Mouse (Mus musculus): ENCODE results near the gene 2310011J03Rik. TPM values are rescaled to one million over a fixed set of nuclear protein-coding genes. Genes with fewer than 3 reads are reported as not detected.

The 2310011J03Rik gene
- polyA plus RNA-seq, 1 experiment = 11.6 TPM

DNA sequence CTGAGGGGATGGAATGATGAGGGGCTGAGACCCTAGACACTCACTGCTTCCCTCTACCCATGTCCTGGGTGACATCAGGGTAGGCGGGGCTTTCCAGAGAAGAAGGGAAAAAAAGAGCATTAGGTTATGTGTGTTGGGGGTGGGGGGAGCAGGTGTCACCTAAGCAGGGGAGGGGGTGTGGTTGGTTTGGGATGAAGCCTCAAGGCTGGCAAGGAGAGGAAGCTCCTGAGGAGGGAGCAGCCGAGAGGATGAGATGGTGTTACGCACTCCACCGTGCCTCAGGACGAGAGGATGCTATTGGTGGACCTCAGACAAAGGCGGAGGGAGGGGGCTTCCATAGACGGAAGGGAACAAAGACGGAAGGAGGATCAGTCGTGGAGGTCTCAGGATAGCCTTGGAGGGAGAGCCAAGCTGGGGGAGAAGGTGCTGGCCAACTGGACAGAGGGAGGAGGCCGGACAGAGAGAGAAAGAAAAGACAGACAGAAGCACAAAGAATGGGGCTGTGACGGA, 19.6 kb downstream of the 2310011J03Rik start:
- Histone ChIP-seq H3K4me3 (ENCODE audit: low read depth, low read length) (no peak overlapping the region), H3K27me3 (ENCODE audit: control insufficient read depth, insufficient read depth, low read length, poor library complexity, severe bottlenecking) (no peaks in the 10 kb centered on the region), H3K9ac (ENCODE audit: low read depth, poor library complexity, severe bottlenecking) (no peak overlapping the region), H3K27ac (ENCODE audit: insufficient read depth, low read length) (no peak overlapping the region), H3K9me3 (replicated peaks; ENCODE audit: control insufficient read depth, insufficient read depth, low read length, poor library complexity, severe bottlenecking) (no peaks in the 10 kb centered on the region), H3K36me3 (ENCODE audit: control insufficient read depth, insufficient read depth, low read length, poor library complexity, severe bottlenecking) (no peaks in the 10 kb centered on the region), H3K4me1 (ENCODE audit: control insufficient read depth, insufficient read depth, low read length) (peaks cover 2% of the 10 kb centered on the region)
- TF ChIP-seq CTCF (IDR thresholded peaks at IDR 0.05; ENCODE audit: low read depth, low read length) (no peak), EP300 (IDR thresholded peaks at IDR 0.05; ENCODE audit: insufficient read depth, low read depth, low read length) (no peak), POLR2A (IDR thresholded peaks at IDR 0.05; ENCODE audit: insufficient read depth, low read length) (no peak)

DNA sequence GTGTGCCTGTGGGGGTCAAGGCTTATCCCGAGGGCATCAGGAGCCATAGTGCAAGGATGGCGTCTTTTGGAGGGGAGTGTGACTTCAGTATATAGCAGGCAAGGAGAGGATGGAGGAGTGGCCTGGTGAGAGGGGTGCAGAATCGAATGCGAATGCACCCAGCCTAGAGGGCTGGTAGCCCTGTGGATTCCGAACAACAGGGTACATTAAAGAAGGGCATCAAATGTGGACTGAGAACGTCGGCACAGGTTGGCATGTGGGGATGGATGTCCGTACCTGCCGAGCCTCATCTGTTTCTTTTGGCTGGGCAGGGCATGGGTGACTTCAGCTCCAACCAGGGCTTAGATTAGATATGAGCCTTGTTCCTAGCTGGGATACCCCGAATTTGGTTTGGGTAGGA, 20.5 kb downstream of the 2310011J03Rik start:
- Histone ChIP-seq H3K4me3 (ENCODE audit: low read depth, low read length) (no peak overlapping the region), H3K9ac (ENCODE audit: low read depth, poor library complexity, severe bottlenecking) (no peak overlapping the region)

GRCm38 (mm10) chr10:80299301-80299700, 21.0 kb downstream of the 2310011J03Rik start:
- peaks cover 3% of the 10 kb centered on the region for H3K4me1 ChIP-seq (ENCODE audit: control insufficient read depth, insufficient read depth, low read length)
- no peaks in the 10 kb centered on the region for H3K27me3 ChIP-seq (ENCODE audit: control insufficient read depth, insufficient read depth, low read length, poor library complexity, severe bottlenecking)
- H3K4me3 ChIP-seq (ENCODE audit: low read depth, low read length) = peak overlapping the region; percentile 49
- peaks cover 8% of the 10 kb centered on the region for H3K36me3 ChIP-seq (ENCODE audit: control insufficient read depth, insufficient read depth, low read length, poor library complexity, severe bottlenecking)
- H3K9me3 ChIP-seq (replicated peaks; ENCODE audit: control insufficient read depth, insufficient read depth, low read length, poor library complexity, severe bottlenecking) = no peaks in the 10 kb centered on the region
- TF ChIP-seq POLR2A (IDR thresholded peaks at IDR 0.05; ENCODE audit: insufficient read depth, low read length) = no peak
- TF ChIP-seq CTCF (IDR thresholded peaks at IDR 0.05; ENCODE audit: low read depth, low read length) = no peak
- no peak for TF ChIP-seq EP300 (IDR thresholded peaks at IDR 0.05; ENCODE audit: insufficient read depth, low read depth, low read length)
- H3K27ac ChIP-seq (ENCODE audit: insufficient read depth, low read length) = no peak overlapping the region
- no peak overlapping the region for H3K9ac ChIP-seq (ENCODE audit: low read depth, poor library complexity, severe bottlenecking)

More for the DNA sequence above, 20.5 kb downstream of the 2310011J03Rik start:
- no peak overlapping the region for H3K27ac ChIP-seq (ENCODE audit: insufficient read depth, low read length)
- H3K27me3 ChIP-seq (ENCODE audit: control insufficient read depth, insufficient read depth, low read length, poor library complexity, severe bottlenecking) = no peaks in the 10 kb centered on the region
- H3K9me3 ChIP-seq (replicated peaks; ENCODE audit: control insufficient read depth, insufficient read depth, low read length, poor library complexity, severe bottlenecking) = no peaks in the 10 kb centered on the region
- H3K4me1 ChIP-seq (ENCODE audit: control insufficient read depth, insufficient read depth, low read length) = peaks cover 3% of the 10 kb centered on the region
- TF ChIP-seq EP300 (IDR thresholded peaks at IDR 0.05; ENCODE audit: insufficient read depth, low read depth, low read length) (no peak), POLR2A (IDR thresholded peaks at IDR 0.05; ENCODE audit: insufficient read depth, low read length) (no peak), CTCF (IDR thresholded peaks at IDR 0.05; ENCODE audit: low read depth, low read length) (no peak)
- H3K36me3 ChIP-seq (ENCODE audit: control insufficient read depth, insufficient read depth, low read length, poor library complexity, severe bottlenecking) = peaks cover 2% of the 10 kb centered on the region

DNA sequence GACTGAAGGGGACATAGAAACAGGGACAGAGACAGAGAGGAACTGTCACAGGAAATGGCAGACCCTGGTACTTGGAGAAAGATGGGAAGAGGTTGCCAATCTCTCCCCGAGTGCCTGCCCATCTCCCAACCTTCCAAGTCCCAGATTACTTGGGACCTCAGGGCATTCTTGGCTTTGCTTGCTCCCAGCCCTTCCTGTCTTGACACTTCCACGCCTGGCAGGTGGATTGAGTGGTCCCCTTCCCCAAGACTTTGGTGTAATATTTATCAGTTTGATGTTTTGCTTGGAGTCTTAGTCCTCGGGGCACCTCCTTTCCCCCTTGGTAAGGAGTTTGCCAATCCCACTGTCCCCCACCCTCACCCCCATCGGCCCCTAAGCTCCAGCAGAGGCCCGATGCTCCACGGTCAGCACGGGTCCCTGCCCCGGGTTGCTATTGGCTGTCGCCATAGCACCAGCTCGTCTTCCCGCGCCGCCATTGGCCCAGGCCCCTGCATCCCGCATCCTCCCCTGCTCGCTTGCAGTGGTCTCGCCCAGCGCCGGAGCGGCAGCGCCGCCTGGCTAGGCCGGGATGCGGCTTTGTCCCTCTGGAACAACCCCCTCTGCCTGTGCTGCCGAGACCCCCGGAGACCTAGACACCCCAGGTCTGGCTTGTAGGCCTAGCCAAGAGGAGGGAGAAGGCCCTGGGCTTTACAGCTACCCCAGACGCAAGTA, 21.6 kb downstream of the 2310011J03Rik start:
- H3K4me3 ChIP-seq (ENCODE audit: low read depth, low read length) = peak overlapping the region; percentile 49
- TF ChIP-seq CTCF (IDR thresholded peaks at IDR 0.05; ENCODE audit: low read depth, low read length) (no peak), EP300 (IDR thresholded peaks at IDR 0.05; ENCODE audit: insufficient read depth, low read depth, low read length) (no peak), POLR2A (IDR thresholded peaks at IDR 0.05; ENCODE audit: insufficient read depth, low read length) (no peak)
- peaks cover 13% of the 10 kb centered on the region for H3K36me3 ChIP-seq (ENCODE audit: control insufficient read depth, insufficient read depth, low read length, poor library complexity, severe bottlenecking)
- H3K27ac ChIP-seq (ENCODE audit: insufficient read depth, low read length) = no peak overlapping the region
- H3K9me3 ChIP-seq (replicated peaks; ENCODE audit: control insufficient read depth, insufficient read depth, low read length, poor library complexity, severe bottlenecking) = no peaks in the 10 kb centered on the region
- H3K4me1 ChIP-seq (ENCODE audit: control insufficient read depth, insufficient read depth, low read length) = peaks cover 3% of the 10 kb centered on the region
- H3K27me3 ChIP-seq (ENCODE audit: control insufficient read depth, insufficient read depth, low read length, poor library complexity, severe bottlenecking) = no peaks in the 10 kb centered on the region
- no peak overlapping the region for H3K9ac ChIP-seq (ENCODE audit: low read depth, poor library complexity, severe bottlenecking)

- Histone ChIP-seq H3K9me3 (replicated peaks; ENCODE audit: control insufficient read depth, insufficient read depth, low read length, poor library complexity, severe bottlenecking) (no peaks in the 10 kb centered on the region), H3K27ac (ENCODE audit: insufficient read depth, low read length) (no peak overlapping the region), H3K9ac (ENCODE audit: low read depth, poor library complexity, severe bottlenecking) (no peak overlapping the region), H3K36me3 (ENCODE audit: control insufficient read depth, insufficient read depth, low read length, poor library complexity, severe bottlenecking) (peaks cover 24% of the 10 kb centered on the region), H3K27me3 (ENCODE audit: control insufficient read depth, insufficient read depth, low read length, poor library complexity, severe bottlenecking) (no peaks in the 10 kb centered on the region), H3K4me3 (ENCODE audit: low read depth, low read length) (no peak overlapping the region), H3K4me1 (ENCODE audit: control insufficient read depth, insufficient read depth, low read length) (peaks cover 3% of the 10 kb centered on the region)
- TF ChIP-seq CTCF (IDR thresholded peaks at IDR 0.05; ENCODE audit: low read depth, low read length) (no peak), POLR2A (IDR thresholded peaks at IDR 0.05; ENCODE audit: insufficient read depth, low read length) (no peak)
These were observed 22.7 kb downstream of the 2310011J03Rik start for GRCm38 (mm10) chr10:80297526-80298133.

DNA sequence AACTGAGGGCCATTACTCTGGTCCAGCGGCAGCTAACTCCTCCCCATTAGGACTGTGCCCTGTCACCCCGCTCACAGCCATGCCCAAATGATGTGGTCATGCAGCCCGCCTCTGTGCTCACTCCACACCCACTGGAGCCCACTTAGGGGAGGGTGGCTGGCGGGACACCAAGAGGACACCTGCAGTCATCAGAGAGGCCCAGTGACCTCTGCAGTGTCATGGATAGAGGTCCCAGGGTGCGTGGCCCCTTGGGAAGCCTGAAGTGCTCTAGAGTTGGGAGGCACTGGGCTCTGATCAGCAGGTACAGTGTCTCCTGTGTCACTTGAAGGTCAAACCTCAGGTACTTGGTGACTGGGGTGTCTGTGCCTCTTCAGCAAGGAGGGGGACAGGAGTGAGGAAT, 23.5 kb downstream of the 2310011J03Rik start:
- H3K9ac ChIP-seq (ENCODE audit: low read depth, poor library complexity, severe bottlenecking) = no peak overlapping the region

More for the DNA sequence above, 23.5 kb downstream of the 2310011J03Rik start:
- H3K36me3 ChIP-seq (ENCODE audit: control insufficient read depth, insufficient read depth, low read length, poor library complexity, severe bottlenecking) = peaks cover 25% of the 10 kb centered on the region
- H3K4me3 ChIP-seq (ENCODE audit: low read depth, low read length) = peak overlapping the region; percentile 9
- no peaks in the 10 kb centered on the region for H3K27me3 ChIP-seq (ENCODE audit: control insufficient read depth, insufficient read depth, low read length, poor library complexity, severe bottlenecking)
- peaks cover 3% of the 10 kb centered on the region for H3K4me1 ChIP-seq (ENCODE audit: control insufficient read depth, insufficient read depth, low read length)
- no peak overlapping the region for H3K27ac ChIP-seq (ENCODE audit: insufficient read depth, low read length)
- no peaks in the 10 kb centered on the region for H3K9me3 ChIP-seq (replicated peaks; ENCODE audit: control insufficient read depth, insufficient read depth, low read length, poor library complexity, severe bottlenecking)
- TF ChIP-seq CTCF (IDR thresholded peaks at IDR 0.05; ENCODE audit: low read depth, low read length) (no peak), POLR2A (IDR thresholded peaks at IDR 0.05; ENCODE audit: insufficient read depth, low read length) (no peak), EP300 (IDR thresholded peaks at IDR 0.05; ENCODE audit: insufficient read depth, low read depth, low read length) (no peak)

Data from ES-Bruce4 (cell line).